In genomic region chr3:32660276-32660675, GRCm38 (mm10) we compare ENCODE assay signal across 13 mouse cellular contexts. TPM values are rescaled to one million over a fixed set of nuclear protein-coding genes. Genes with fewer than 3 reads are reported as not detected.
DNase-seq lines count a peak whose midpoint lies in the region; ATAC-seq and TF ChIP-seq lines count a peak whose summit lies in the region.
"Had no signal": no experiment of that assay in that cellular context is flagged by ENCODE, and none has a peak within 500 bp of the region (broad histone marks: within the 10 kb centered on the region; RNA-seq: fewer than 3 reads in every experiment).

No protein-coding gene starts in this region.

- 56% methylated on average over 8 of the region's 8 CpGs for WGBS in lung, embryonic 14.5 days
- WGBS in heart, adult 2 months, result 57% methylated on average over 8 of the region's 8 CpGs

- intact Hi-C loops in heart, adult 2 months (cut with DNase I), result no loop called here

- H3K27me3 ChIP-seq in lung, embryonic 14.5 days (ENCODE audit: insufficient read depth, low read length), result no peaks in the 10 kb centered on the region
- H3K27me3 ChIP-seq in heart, adult 2 months (ENCODE audit: control insufficient read depth, insufficient read depth, low read length), result no peaks in the 10 kb centered on the region
- H3K27me3 ChIP-seq: embryonic facial prominence, embryonic 15.5 days had no signal

- no peaks in the 10 kb centered on the region for H3K9me3 ChIP-seq in lung, embryonic 14.5 days (ENCODE audit: low read depth, low read length)
- H3K9me3 ChIP-seq: embryonic facial prominence, embryonic 15.5 days had no signal

- no peak overlapping the region for H3K4me2 ChIP-seq in lung, embryonic 14.5 days
- H3K4me2 ChIP-seq: embryonic facial prominence, embryonic 15.5 days had no signal

- peak overlapping the region; percentile 82 for H3K27ac ChIP-seq in lung, embryonic 14.5 days (ENCODE audit: low read depth)
- no peak overlapping the region for H3K27ac ChIP-seq in heart, adult 2 months
- H3K27ac ChIP-seq: embryonic facial prominence, embryonic 15.5 days had no signal

- ATAC-seq in lung, embryonic 14.5 days (ENCODE audit: insufficient read depth), result peak; percentile 9; the same call in 1 of the 2 replicates
- no peak for ATAC-seq in megakaryocyte progenitor cell, adult 5-6 weeks (replicated peaks; ENCODE audit: poor library complexity)
- ATAC-seq: liver, postnatal 0 days had no signal

- no peak overlapping the region for H3K9ac ChIP-seq in lung, embryonic 14.5 days
- no peak overlapping the region for H3K9ac ChIP-seq in heart, adult 2 months (ENCODE audit: low read depth, low read length)
- H3K9ac ChIP-seq: embryonic facial prominence, embryonic 15.5 days; liver, postnatal 0 days had no signal

- H3K4me3 ChIP-seq in lung, embryonic 14.5 days (ENCODE audit: low read depth, low read length), result no peak overlapping the region
- no peak overlapping the region for H3K4me3 ChIP-seq in heart, adult 2 months
- H3K4me3 ChIP-seq: embryonic facial prominence, embryonic 15.5 days had no signal

- H3K4me1 ChIP-seq in lung, embryonic 14.5 days (ENCODE audit: insufficient read depth), result no peaks in the 10 kb centered on the region
- H3K4me1 ChIP-seq in heart, adult 2 months (ENCODE audit: control insufficient read depth, insufficient read depth, low read length), result peaks cover 2% of the 10 kb centered on the region; the same call in 1 of the 2 replicates
- H3K4me1 ChIP-seq: embryonic facial prominence, embryonic 15.5 days had no signal

- TF ChIP-seq CTCF in lung, embryonic 14.5 days (IDR thresholded peaks at IDR 0.05; ENCODE audit: low read depth), result no peak
- no peak for TF ChIP-seq CTCF in heart, adult 2 months (IDR thresholded peaks at IDR 0.05)

- no peak for TF ChIP-seq EP300 in heart, adult 2 months (IDR thresholded peaks at IDR 0.05; ENCODE audit: insufficient read depth, low read depth, low read length)

- no peaks in the 10 kb centered on the region for H3K79me2 ChIP-seq in heart, adult 2 months (replicated peaks; ENCODE audit: control insufficient read depth, insufficient read depth, low read length)

- no peak for TF ChIP-seq POLR2A in heart, adult 2 months (IDR thresholded peaks at IDR 0.05; ENCODE audit: insufficient read depth, low read depth, low read length)

- DNase-seq in adrenal gland, adult (ENCODE audit: inconsistent age in 2 of 2, low spot score in 1 of 2), result peak; percentile 61 to 78
- no peak for DNase-seq in adrenal gland, postnatal 4 days (ENCODE audit: low spot score in 2 of 2)
- no peak for DNase-seq in lung, embryonic 14.5 days
- DNase-seq in lung, postnatal 10 days, result no peak
- peak; percentile 29 for DNase-seq in 416B (ENCODE audit: low read depth)
- peak; percentile 10 for DNase-seq in adrenal gland, postnatal 25 days
- no peak for DNase-seq in heart, adult 2 months
- DNase-seq: heart, postnatal 36 days; kidney, postnatal 14 days; liver, postnatal 0 days; spleen, adult 18-20 months had no signal

- no peaks in the 10 kb centered on the region for H3K36me3 ChIP-seq in lung, embryonic 14.5 days (ENCODE audit: insufficient read depth)
- H3K36me3 ChIP-seq in heart, adult 2 months (ENCODE audit: control insufficient read depth, insufficient read depth, low read length), result no peaks in the 10 kb centered on the region
- H3K36me3 ChIP-seq: embryonic facial prominence, embryonic 15.5 days had no signal

RNA-seq across cellular contexts. Expression of gene Gnb4, which starts 43.9 kb away (rescaled TPM):
- total RNA-seq in adrenal gland, postnatal 4 days (2021), result 10 to 100 TPM; 53.5 to 60.0 TPM
- 71.0 and 71.4 TPM in 2 replicates for polyA plus RNA-seq in lung, embryonic 14.5 days (2014; fragmentation: Nextera tagmentation; extraction: Ambion mirVana)
- total RNA-seq in adrenal gland, postnatal 25 days (2021), result 26.8 and 46.7 TPM in 2 replicates
- total RNA-seq in megakaryocyte progenitor cell, adult 5-6 weeks (2015), result 2.1 and 8.3 TPM in 2 replicates
- total RNA-seq in megakaryocyte progenitor cell, adult 5-6 weeks (2017), result 3.0 and 13.7 TPM in 2 replicates
- 10 to 100 TPM; 12.4 to 15.5 TPM for total RNA-seq in heart, adult 2 months (2021)
- 18.5 and 36.0 TPM in 2 replicates for polyA plus RNA-seq in heart, adult 2 months (2012; rRNA removed)

RNA-seq across cellular contexts. Expression of gene Actl6a, which starts 45.8 kb away (rescaled TPM):
- 10 to 100 TPM; 60.0 to 64.9 TPM for total RNA-seq in adrenal gland, postnatal 4 days (2021)
- 196 and 199 TPM in 2 replicates for polyA plus RNA-seq in lung, embryonic 14.5 days (2014; fragmentation: Nextera tagmentation; extraction: Ambion mirVana)
- total RNA-seq in adrenal gland, postnatal 25 days (2021), result 55.6 and 57.1 TPM in 2 replicates
- 119 and 137 TPM in 2 replicates for total RNA-seq in megakaryocyte progenitor cell, adult 5-6 weeks (2015)
- 80.8 and 100 TPM in 2 replicates for total RNA-seq in megakaryocyte progenitor cell, adult 5-6 weeks (2017)
- 10 to 100 TPM; 22.1 to 22.9 TPM for total RNA-seq in heart, adult 2 months (2021)
- 11.1 and 18.1 TPM in 2 replicates for polyA plus RNA-seq in heart, adult 2 months (2012; rRNA removed)

Comparison
In these comparisons a context has a peak if more than half of its experiments do, and no peak if none do; other contexts are left out.
1. DNase-seq: peak in adrenal gland, adult (2 of 2), 416B (single experiment) and adrenal gland, postnatal 25 days (single experiment); none in adrenal gland, postnatal 4 days (0 of 2), lung, embryonic 14.5 days (single experiment), lung, postnatal 10 days (single experiment) and heart, adult 2 months (0 of 2).